Mouse (Mus musculus) embryo, embryonic 10.5 days (tissue): ENCODE measurements around the gene Scimp.
"Not testable (repeated sequence)": the region's sequence is repeated elsewhere in the genome, so short reads cannot be mapped to it uniquely, and the experiment has no call there.

Source experiments
- DNase-seq: peaks from one replicate; pipeline ENCODE4 v3.0.0-alpha.2; 2015; ENCODE audit warnings: low spot score

The Scimp gene

GRCm38 (mm10) chr11:70765776-70766445, 46.5 kb downstream of the Scimp start:
- no peak for DNase-seq

- DNase-seq = peak; percentile 76
These were observed 48.2 kb downstream of the Scimp start, which contains the start of gene Zfp3 for GRCm38 (mm10) chr11:70763936-70764808. Gene Zfp3 (plus strand): TSS chr11:70764209.

GRCm38 (mm10) chr11:70763582-70763935, 48.8 kb downstream of the Scimp start:
- no peak for DNase-seq

- DNase-seq = no peak
These were observed 49.7 kb downstream of the Scimp start for GRCm38 (mm10) chr11:70762641-70763040.

DNA sequence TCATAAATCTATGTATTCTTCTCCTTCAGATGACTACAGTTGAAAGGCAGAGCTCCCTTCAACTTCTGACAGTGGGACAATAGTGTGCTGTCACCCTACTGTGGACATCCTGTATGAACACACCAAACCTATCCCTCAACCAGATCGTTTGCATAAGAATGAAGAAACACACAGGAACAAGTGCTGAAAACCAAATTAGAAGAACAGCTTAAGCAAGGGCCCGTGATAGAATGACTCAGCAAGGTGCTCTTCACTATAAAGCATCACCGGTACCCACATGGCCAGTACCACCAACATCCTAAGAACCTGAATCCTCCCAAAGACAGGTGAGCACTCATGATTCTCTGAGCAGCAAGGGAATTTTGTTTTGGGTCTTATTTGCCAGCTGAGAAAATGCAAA, 51.9 kb downstream of the Scimp start:
- not testable (repeated sequence) for DNase-seq

GRCm38 (mm10) chr11:70755645-70756044, 56.7 kb downstream of the Scimp start:
- peak; percentile 89 for DNase-seq

- DNase-seq = no peak
These were observed 57.4 kb downstream of the Scimp start for GRCm38 (mm10) chr11:70754958-70755357.

- DNase-seq = no peak
These were observed 57.9 kb downstream of the Scimp start for GRCm38 (mm10) chr11:70754476-70754875.

DNA sequence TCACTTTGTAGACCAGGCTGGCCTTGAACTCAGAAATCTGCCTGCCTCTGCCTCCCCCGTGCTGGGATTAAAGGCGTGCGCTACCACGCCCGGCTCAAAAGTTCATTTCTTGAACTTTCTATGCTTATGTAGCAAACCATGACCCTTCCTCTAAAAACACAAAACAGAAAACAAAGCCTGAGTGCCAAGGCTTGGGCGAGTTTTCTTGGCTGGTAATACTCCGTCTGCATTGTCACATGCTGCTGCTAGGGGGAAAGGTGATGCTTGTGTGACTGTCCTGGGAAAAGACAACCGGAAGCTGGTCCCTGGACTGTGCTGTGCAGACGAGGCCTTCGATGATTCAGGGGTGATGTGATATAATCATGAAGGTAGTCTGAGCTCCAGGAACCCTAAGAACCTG, 59.2 kb downstream of the Scimp start:
- DNase-seq = no peak

DNA sequence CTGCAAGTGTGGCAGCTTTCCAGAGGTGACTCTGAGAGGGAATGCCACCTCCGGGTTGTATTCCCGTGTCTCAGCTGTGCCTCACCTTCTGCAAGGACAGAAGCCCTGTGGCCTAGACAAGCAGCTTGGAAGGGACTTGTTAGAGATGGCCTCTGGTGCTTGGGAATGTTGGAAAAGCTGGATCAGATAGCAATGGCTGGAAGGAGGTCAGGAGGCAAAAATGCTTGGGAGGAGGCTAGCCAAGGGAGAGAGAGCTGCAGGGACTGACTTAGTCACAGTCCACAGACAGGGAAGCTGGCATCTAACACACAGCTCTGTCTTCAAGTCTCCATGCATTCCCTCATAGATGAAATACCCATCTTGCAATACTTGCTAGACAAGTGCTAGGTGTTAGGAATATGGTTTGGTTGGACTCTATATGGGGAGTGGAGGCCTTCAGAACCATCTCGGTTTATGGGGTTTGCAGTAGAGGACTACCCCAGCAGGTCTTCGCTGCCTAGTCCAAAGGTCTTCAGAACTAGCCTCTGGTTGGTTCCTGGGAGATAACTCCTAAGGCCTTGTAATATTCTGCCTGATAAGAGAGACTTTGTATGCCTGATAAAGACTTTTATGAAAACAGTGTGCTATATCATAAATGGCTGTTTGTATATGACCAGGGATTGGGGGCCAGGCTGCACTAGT, 59.9 kb downstream of the Scimp start:
- no peak for DNase-seq

- no peak for DNase-seq
These were observed 64.4 kb downstream of the Scimp start for GRCm38 (mm10) chr11:70747876-70748545.

GRCm38 (mm10) chr11:70745636-70746035, 66.8 kb downstream of the Scimp start:
- no peak for DNase-seq

DNA sequence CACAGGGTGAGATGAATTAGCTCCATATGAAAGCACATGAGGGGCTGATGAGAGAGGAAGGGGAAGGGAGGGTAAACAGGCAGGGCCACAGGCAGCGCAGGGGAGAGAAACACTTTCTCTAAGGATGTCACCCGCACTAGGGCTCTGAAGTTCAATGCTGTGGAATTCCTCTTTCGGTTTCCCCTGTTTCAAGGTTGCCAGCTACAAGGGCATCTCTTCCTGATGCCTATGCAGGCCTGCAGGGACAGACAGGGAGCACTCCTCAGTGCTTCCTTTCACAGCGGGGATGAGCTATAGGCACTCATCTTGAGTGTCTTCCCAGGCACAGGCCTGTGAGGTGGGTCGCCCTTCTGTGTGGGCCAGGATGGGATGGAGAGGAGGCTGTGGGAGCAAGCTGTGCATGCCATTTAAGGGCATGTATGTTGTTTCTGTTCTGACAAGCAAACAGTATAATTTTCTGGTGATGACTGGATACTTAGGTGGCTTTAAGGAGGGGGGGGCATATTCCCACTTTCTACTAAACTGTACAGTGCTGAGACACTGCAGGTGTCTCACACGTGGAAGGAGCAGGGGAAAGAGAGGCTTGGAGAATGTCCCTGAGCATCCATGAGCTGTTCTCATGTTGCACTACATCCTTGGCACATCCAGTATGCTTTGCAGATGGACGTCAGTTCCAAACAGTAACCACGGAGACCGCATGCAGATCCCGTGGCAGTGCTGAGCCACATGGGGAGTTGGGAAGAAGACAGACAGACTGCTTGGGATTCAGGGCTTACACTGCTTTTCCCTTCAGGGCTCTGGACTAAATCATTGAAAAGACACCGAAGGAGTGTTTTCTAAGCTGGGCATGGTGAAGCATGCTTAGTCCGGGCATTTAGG, 69.6 kb downstream of the Scimp start:
- DNase-seq = no peak

DNA sequence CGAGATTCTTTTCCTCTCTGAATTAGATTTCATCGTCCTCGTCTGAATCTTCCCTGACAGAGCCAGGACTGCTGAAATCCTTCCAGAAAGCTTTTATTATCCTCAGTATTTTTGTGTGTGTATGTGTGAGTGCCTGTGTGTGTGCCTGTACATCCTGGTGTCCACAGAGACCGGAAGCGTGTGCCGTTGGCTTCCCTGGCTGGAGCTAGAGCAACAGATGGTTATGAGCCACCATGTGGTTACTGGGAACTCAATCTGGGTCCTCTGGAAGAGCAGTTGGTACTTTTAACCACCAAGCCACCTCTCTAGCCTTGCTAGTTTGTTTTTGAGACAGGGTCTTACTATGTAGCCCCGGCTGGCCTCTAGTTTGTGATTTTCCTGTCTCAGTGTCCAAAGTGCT, 70.3 kb downstream of the Scimp start:
- no peak for DNase-seq

GRCm38 (mm10) chr11:70741603-70742002, 70.8 kb downstream of the Scimp start:
- no peak for DNase-seq
